Mouse (Mus musculus) layer of hippocampus, postnatal 25 days (tissue): ENCODE results near the gene Pabpc4. TPM values are rescaled to one million over a fixed set of nuclear protein-coding genes. Genes with fewer than 3 reads are reported as not detected.
"Not testable (repeated sequence)": the region's sequence is repeated elsewhere in the genome, so short reads cannot be mapped to it uniquely, and the experiment has no call there.

ENCODE experiments used
- DNase-seq, 2 experiments: peaks; one replicate each; pipeline ENCODE4 v3.0.0; 2022; ENCODE audit warnings: mixed read lengths in 2 of 2, low spot score in 1 of 2; ENCODE audit errors: extremely low spot score in 1 of 2
- total RNA-seq, 2 experiments: library from RNA; stranded (reverse); gene quantifications; 2 replicates each; pipeline ENCODE4 v1.2.3; 2021

Gene Pabpc4
- total RNA-seq, 2 experiments from 2014 or later, result 46.3 to 46.5 TPM

DNA sequence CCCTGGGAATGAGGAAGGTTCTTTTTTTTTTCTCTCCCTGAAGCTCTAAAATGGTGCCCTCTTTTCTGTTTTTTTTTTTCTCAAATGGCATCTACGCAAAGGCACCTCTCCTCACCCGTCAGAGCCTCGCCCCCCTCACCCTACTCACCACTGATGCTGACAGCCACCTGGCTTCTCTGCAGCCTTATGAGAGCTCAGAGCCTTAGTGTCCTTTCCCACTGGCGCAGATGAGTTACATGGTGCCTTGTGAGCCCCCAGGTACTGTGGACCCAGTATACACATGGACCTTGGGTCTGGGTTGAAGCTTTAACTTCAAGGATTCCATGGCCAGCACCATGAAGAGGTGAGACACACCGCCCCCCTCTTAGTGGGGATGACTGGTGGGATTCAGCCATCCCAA lies 15.5 kb upstream of the Pabpc4 start:
- DNase-seq, result no peak

DNA sequence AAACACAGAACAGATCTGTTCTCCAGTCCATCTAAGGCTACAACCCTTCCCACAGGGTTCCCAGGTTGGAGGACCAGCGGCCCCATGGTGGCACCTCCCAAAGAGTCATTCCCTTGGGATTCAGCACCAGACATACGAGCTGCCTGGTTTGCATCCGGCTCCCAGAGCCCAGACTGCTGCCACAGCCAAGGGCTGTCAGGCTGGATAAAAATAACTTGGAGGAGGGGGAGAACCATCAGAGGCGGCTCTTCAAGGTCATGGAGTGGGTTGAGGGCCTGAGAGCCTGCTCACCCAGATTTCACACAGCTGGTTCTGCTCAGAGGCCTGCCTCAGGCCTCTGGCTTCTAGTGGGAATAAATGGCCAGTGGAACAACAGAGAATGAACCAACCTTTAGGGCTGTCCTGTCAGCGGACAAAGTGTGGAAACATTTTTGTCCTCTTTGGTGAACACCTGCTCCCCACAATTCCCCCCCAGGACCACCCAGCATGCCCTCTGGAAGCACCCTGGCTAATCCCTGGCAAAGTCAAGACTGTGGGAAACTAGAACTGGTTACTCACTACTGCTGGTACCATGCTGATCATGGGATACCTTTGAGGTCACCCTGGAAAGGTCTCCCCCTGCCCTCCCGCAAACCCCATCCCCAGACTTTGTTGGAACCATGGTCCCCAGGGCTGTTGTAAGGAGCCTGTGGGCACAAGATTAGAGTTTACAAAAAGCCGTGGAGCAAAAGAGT lies 14.8 kb upstream of the Pabpc4 start:
- DNase-seq, result no peak

DNA sequence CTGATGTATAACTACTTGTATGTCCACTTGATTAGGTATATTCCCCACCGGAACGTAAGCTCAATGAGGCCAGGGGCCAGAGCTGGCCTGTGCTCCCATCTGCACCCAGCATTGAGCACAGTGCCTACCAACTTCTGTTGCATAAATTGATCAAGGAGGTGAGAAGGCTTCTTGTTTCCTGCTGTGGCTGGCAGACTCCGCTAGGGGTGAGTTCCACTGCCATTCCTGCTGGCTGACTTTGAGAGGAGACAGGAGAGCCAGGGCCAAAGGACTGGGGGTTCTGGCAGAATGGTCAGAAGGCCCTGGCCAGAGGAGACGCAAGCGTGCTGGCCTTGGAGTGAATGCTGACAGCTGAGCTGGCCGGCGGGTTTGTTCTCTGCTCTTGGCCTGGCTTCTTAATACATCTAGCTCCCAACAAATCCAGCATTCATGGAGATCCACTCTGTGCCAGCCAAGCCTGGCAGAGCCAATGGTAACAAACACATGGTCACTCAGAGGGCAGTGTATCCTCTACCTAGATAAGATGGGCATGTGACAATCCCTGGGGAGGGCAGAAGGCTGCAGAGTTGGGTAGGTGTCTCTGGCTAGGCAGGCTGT lies 13.1 kb upstream of the Pabpc4 start:
- peak; percentile 29 to 47 for DNase-seq

DNA sequence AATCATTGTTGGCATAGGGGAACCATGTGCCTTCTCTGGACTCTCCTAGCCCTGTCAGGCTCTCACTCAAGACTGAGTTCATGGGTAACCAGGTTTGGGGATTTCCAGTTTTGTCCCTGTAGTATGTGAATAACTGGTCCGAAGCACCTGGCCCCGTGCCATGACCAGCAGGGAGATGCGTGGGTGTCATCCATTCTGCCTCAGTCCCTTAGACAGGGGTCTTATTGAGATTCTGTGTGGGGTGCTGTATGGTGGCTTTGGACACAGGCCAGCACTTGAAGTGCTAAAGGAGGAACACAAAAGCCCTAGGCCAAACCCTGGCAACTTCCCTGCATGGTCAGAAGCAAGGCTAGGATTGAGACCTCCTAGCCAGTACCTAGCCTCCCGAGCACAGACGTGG lies 9.9 kb upstream of the Pabpc4 start:
- DNase-seq, result no peak

DNA sequence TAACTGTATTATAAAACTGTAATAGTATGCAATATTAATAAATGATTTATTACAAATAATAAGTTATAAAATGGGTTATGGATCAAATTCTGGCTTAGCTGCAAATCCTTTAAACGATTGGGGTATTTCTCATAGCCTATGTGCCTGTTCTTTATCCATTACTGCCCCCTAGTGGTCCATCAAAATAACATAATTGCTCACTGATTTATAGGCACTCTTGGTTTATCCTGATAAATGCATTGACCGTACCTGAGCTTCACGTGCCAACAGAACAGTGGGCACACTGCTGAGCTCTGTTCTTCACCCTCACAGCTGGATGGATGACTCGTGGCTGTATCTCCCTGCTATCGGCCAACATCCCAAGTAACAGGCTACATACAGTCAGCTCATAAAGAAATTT lies 7.5 kb upstream of the Pabpc4 start:
- no peak for DNase-seq

DNA sequence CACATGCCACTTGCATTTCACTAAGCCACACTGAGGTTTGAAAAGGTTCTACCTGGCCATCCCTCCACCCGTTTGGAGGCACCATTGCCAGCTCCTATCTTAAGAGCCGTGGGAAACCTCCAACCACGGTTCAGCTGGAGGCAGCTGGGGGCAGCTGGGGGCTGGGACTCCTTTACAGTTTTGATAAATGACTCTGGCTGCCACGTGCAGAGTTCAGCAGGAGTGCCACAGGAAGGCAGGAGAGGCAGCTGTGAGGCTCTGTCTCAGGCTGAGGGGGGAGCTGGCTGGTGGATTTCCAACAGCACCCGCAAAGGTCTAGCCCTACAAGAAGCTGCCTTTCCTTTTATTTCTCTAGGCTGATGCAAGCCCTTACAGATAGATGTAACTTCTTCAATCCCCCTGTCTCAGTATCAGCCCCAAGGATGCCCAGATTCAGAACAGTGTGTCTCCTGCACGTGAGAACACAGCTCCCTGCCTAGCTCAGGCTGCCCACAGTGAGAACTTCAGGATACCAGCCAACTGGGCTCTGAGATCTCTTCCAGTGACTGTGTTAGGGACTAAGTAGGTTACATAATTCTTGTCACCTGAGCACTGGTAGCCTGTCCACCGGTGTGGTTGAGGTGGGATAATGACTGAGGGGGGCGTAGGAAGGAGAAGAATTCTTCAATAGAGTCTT lies 1.9 kb upstream of the Pabpc4 start:
- no peak for DNase-seq

DNA sequence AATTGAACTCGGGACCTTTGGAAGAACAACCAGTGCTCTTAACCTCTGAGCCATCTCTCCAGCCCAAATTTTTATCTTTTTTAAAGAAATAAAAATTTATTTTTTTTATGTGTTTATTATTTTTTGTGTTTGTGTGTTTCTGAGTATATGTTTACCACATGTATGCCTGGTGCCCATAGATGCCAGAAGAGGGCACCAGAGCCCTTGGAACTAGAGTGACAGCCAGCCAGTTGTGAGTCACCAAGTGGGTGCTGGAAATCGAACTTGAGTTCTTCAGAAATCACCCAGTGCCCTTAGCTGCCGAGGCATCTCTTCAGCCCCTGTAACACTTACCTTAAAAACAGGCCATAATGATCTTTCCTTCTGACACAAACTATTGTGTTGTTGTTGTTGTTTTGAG lies 8.9 kb downstream of the Pabpc4 start:
- DNase-seq, result no peak

DNA sequence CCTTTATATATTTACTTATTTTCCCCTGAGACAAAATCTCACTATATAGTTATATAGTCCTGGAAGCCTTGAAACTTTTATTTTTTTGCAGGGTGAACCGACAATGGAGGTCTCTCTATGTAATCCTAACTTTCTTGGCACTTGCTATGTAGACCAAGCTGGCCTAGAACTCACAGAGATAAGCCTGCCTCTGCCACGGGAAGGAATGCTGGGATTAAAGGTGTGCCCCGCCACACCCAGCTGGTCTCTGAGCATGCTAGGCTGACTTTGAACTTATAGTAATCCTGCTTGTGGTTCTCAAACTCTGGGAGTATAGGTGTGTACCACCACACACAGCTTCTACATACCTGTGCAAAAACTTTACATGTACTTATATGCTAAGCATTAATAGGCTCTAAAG lies 18.0 kb downstream of the Pabpc4 start:
- no peak for DNase-seq

DNA sequence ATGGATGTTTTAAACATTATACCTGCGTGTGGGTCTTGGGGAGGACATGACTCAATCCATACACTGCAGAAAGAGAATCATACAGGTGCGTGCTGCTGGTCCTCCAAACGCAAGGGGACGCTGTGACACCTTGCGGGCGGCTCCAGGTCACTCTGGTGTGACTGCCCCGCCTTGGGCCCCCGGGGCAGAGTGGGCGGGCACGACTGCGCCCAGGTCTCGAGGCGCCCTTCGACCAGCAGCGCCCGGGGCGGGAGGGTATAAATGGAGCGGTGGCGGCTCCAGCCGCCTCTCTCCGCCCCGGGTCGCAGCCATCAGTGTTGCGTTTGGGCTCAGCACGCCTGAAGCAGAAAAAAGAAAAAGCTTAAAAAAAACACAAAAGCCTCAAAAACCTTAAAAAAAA lies 20.3 kb downstream of the Pabpc4 start:
- peak; percentile 73 to 81 for DNase-seq

DNA sequence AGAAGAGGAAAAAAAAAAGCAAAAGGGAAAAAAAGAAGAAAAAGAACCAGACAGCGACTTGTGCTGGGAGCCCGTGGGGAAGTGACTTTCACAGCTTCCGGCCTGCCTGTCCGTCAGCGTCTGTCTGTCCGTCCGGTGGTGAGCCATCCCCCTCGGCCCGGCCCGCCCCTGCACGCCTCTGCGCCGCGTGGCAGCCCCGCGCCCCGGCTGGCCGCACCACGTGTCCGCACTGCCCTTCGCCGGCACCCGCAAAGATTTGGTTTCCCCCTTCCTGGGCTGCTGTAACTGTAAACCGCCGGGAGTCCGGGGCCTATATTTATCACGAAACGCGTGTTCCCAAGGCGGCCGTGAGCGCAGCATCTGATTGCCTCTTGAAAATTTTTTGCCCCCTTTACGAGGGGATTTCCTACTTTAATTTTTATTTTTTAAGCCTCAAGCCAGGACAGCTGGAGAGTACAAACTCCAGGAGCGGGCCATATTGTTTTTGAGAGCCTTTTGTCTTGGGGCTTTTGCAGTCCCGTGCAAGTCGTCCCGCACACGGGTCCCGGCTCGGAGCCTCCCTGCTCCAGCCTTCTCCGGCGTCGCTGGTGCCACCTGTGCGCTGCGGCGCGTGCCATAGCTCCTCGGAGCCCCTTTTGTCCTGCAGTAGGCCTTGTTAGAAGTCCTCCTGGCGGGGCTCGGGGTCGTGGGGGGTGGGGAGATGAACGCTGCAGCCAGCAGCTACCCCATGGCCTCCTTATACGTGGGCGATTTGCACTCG lies 20.9 kb downstream of the Pabpc4 start:
- DNase-seq, result peak in 1 of 2 experiments; percentile 34

DNA sequence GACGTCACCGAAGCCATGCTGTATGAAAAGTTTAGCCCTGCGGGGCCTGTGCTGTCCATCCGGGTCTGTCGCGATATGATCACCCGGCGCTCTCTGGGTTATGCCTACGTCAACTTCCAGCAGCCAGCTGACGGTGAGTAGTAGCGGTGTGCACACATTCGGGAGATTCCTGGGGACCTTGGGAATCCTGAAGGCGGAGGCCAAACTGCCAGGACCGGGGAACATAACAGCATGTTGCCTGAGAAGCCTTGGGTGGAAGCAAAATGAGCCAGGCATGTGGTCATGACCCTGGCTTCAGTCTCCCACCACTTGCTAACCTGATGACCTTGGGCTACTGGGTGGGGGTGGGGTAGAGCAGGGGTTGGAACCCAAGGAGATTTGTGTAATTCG lies 21.5 kb downstream of the Pabpc4 start:
- not testable (repeated sequence) for DNase-seq

DNA sequence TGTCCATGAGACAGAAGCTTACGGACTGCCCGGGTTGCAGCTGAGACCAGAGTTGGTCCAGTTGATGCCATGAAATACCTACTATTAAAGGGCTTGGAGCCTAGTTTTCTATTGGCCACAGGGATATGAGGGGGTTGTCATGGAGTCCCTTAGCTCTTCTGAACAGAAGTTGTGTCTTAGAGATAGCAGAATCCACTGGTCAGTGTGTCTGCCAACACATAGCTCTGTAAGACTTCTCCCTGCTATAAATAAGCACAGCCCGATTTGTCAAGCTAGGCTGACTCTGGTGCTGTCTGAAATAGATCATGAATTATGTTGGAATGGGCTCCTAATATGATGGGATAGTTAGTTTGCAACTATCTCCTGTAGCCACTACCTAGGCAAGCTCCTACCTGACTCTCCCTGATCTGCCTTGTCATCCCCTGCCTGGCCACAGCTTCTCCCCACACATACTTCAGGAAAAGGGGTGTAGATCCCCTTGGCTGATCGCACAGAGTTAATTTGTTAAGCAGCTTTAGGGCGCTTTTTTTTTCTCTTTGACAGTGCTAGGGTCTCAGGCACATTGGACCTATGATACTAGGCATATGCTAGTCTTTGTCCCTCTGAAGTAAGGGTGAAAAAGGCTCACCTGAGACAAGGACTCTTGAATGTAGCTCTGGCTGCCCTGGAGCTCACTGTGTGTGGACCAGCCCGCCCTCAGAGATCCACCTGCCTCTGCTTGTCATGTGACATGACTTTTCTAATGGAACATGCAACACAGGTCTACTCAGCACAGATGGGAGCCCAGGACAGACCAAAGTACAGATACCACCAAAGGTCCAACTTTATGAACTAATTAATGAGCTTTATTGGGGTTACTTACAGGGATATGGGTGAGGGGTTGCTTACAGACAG lies 22.8 kb downstream of the Pabpc4 start:
- DNase-seq, result no peak

DNA sequence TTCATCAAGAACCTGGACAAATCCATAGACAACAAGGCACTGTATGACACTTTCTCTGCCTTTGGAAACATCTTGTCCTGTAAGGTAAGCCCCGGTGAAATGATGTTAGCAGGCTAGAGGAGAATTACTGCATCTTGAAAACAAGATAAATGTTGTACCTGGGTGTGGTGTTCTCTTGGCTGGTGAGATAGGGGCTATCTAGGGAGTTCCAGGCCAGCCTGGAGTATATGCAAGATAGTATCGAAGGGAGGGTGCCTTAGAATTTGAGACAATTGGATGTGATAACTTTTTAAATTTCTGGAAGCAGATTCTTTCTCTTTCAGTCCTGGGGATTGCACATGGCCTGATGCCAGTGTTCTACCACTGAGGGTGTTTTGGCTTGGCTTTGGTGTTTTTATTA lies 24.6 kb downstream of the Pabpc4 start:
- DNase-seq, result no peak

DNA sequence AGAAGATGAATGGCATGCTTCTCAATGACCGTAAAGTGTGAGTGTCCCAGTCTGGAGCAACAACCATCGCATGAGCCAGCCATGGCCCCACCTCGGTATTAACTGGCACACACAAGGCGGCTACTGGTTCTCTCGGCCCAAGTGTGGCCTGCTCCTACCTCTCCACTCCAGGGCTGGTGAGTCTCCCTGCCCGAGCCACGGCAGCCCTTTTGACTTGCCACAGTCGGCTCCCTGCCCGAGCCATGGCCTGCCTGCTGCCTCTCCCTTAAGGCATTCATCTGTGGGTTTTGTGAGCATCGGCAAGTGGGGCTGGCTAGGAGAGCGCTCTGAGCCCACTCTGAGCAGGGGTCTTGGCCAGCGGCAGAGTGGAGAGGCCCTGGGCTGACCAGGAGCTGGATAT lies 26.9 kb downstream of the Pabpc4 start:
- DNase-seq, result no peak

DNA sequence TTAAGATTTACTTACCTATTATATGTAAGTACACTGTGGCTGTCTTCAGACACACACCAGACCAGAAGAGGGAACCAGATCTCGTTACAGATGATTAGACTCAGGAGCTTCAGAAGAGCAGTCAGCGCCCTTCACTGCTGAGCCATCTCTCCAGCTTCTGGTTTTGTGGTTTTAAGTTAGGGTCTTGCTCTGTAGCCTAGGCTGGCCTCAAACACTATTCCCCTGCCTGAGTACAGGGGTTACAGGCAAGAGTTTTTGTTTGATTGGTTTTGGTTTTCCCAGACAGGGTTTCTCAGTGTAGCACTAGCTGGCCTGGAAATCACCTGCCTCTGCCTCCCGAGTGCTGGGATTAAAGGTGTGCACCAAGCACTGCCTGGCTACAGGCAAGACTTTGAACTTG lies 30.2 kb downstream of the Pabpc4 start:
- DNase-seq, result no peak

DNA sequence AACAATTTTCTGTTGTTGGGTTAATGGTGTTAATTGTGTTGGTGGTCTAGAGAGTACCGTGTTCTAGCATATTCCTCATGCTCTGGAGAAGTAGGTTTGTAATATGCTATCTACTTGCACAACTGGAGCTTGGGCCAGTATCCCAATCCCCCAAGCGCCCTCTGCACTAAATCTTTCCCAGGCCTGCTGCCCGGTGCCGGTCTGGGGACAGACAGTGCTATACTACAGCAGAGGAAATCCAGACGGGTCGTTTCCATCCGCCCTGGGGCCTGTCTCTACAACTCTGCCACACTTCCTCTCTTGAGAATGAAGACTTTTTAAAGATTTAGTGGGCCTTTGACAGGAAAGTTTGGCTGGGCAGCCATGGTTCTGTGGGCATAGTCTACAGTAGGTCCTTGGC lies 30.8 kb downstream of the Pabpc4 start:
- DNase-seq, result no peak

DNA sequence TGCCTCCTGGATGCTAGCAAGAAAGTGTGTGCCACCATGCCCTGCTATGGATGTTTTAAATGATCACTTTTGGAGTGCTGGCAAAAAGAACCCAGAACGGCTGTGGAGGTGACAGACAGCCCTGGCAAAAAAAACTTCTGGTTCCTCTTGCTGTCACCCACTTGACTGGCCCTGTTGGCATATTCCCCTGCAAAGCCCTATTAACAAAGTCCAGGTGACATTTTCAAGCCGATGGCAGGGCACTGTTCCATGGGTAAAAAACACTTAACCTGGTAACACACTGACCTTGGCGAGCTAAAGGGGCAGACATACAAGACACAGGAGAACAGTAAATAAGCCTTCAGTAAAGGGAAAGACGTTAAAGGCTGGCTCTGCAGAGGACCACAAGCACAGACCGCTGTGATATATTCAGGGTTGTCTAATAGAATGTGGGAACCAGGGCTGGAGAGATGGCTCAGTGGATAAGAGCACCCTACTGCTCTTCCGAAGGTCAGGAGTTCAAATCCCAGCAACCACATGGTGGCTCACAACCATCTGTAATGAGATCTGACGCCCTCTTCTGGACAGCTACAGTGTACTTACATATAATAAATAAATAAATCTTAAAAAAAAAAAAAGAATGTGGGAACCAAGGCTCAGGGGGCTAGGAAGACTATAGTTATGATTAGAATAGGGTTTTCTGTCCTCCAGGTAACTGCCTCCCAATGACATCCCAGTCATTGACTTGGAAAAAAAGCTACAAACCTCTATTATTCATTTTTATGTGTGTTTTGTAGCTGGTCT lies 31.7 kb downstream of the Pabpc4 start:
- no peak for DNase-seq

DNA sequence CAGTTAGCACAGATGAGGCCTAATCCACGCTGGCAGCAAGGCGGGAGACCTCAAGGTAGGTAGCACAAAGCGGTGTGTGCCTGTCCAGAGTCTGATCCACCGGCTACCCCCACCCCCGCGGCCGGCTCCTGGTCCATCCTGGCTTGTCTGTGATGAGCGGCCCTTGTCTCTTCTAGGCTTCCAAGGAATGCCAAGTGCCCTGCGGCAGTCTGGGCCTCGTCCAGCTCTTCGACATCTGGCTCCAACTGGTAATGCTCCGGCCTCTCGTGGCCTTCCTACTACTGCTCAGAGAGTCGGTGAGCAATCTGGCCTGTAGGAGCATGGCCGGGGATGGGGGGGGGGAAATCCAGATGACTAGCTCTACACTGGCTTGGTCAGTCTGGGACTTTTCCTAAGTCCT lies 32.9 kb downstream of the Pabpc4 start:
- not testable (repeated sequence) for DNase-seq

DNA sequence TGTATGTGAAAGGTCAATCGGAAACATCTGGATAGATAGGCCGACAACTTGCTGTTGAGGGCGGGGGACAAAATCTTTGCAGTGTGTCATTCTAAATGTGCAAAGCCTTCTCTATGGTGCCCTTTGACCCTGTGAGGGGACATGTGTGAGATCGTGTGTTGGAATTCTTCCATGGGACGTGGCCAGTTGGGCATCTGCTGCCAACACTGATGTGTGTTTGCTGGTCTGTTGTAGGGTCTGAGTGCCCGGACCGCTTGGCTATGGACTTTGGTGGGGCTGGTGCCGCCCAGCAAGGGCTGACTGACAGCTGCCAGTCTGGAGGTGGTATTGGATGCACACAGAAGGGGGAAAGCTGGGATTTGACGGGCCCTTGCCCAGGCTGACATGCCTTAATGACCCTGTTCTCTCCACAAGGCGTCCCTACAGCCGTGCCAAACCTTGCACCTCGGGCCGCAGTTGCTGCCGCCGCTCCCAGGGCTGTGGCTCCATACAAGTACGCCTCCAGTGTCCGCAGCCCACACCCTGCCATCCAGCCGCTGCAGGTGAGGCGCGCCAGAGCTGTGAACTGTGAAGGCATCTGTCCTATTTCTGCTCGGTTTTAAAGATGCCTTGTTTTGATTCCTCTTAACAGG lies 33.5 kb downstream of the Pabpc4 start:
- DNase-seq, result no peak
